Mouse (Mus musculus) heart, postnatal 14 days (tissue): ENCODE measurements around the gene Speer4f1. TPM values are rescaled to one million over a fixed set of nuclear protein-coding genes. Genes with fewer than 3 reads are reported as not detected.
"Not testable (repeated sequence)": the region's sequence is repeated elsewhere in the genome, so short reads cannot be mapped to it uniquely, and the experiment has no call there.

Source experiments
- DNase-seq, 2 experiments: peaks; one replicate each; pipeline ENCODE4 v3.0.0; 2021 to 2022
- intact Hi-C: fragments of 180-260 bp; cut with DNase I; formaldehyde crosslinking; loops from one replicate; pipeline ENCODE4 v1.15.1; 2025
- long read RNA-seq, 2 experiments: library from polyadenylated mRNA; stranded (forward); transcript quantifications; one replicate each; pipeline ENCODE4 v2.0.0; 2021
- total RNA-seq, 2 experiments: library from RNA; stranded (reverse); gene quantifications; 2 replicates each; pipeline ENCODE4 v1.2.3; 2021

Gene Speer4f1
- total RNA-seq, result not detected
- long read RNA-seq, experiment 1, result 0 reads
- long read RNA-seq, experiment 2, result 0 reads

DNA sequence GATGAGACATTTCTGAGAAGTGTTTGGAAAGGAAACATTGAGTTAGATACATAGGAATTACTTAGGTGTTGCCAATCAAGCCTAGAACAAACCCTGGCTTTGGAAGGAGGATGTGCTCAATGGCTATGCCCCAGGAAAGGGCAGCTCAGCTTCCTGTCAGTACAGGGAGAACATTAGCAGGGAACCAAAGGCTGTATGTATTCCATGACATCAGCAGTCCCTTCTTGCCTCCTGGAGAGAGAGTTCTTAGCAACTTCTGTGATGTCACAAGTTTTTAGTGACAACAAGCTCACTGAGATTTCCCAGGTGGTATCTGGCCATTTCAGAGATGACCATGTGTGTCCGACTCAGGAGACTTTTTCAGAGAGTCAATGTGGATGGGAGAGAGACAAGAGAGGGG, at the start of gene Speer4f1:
TSS of gene Speer4f1 (plus strand) at position 301 of the 400 bp plus-strand sequence.
- intact Hi-C loops, DNase-seq: not testable (repeated sequence)

DNA sequence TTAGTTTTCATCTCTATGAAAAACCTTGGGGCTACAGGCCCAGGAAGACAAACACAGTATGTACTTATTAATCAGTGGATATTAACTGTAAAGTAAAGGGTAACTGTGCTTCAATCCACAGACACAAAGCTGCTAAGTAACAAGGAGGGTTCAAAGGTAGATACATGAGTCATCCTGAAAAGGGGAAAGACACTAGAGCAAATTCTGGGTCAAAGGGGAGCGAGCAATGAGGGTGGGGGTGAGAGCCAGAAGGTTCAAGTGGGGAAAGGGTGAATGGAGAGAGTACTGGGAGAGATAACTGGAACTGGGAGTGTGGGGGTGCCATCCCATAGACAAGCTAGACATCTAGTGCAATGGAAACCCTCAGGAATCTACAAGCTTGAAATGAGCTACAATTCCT, 49.0 kb upstream of the Speer4f1 start:
- intact Hi-C loops, result no loop called here
- no peak for DNase-seq

- intact Hi-C loops, result no loop called here
- no peak for DNase-seq
These were observed 41.2 kb upstream of the Speer4f1 start for GRCm38 (mm10) chr5:17434721-17435120.

DNA sequence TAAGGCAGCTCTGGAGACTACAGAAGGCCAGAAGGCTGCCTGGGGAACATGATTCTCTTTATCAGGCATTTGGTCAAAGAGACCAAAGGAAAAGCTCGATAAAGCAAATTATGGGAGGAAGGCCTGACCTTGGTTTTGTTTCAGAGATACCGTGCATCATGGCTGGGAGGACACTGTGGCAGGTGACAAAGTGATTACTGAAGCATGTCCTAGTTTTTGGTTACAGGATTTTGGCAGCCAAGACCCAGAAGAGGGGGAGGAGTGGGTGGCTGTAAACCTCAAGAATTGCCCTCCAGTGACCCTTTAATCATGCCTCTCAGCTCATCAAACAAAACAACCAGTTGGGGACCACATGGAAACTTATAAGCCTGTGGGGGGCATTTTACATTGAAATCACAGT, 39.7 kb upstream of the Speer4f1 start:
- DNase-seq, result peak in 1 of 2 experiments; percentile 9
- intact Hi-C loops, result no loop called here

DNA sequence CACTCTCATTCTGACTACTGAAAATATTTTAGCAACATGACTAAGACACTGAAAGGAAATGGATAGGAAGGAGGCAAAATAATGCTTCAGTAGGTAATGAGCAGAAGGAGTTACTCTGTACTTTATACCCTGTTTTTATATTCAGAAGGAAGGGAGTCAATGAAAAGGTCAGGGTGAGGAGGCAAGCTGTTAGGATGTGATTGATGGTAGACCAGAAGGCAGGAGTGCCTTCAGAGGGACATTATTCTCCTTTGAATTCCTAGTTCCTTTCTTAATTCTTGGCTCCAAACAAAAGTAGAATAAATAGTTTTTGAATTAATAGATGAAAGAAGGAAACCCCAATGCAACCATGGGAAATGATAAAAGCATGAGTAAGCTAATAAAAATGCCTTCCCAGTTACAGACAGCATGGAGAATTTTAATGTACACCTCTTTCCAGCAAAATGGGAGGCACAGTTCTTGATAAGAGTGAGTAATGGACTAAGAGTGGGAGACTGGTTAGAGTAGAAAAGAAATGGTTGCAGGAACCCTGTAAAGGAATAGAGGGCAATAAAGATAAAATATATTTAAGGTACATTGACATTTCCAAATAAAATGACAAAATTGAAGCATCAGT, 36.3 kb upstream of the Speer4f1 start:
- intact Hi-C loops, result no loop called here
- DNase-seq, result no peak

DNA sequence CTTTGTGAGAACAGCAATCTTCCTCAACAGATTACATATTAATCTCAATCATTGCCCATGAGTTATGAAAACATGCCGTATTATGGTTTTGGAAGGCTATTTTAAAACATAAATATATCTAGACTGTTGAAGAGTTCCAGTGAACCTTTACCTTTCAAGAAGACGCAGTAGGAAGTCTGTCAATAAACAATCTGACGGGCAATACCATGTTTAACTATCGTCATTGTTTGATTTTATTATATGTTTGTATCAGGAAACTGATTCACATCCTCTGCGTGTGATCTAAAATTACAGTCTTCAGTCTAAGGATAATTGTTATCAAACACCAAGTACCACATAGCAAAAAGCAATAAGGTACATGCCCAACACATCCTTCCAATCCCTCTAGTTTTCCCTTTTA, 21.8 kb upstream of the Speer4f1 start:
- no peak for DNase-seq
- intact Hi-C loops, result no loop called here

GRCm38 (mm10) chr5:17454952-17455586, 20.8 kb upstream of the Speer4f1 start:
- intact Hi-C loops, result no loop called here
- DNase-seq, result no peak

DNA sequence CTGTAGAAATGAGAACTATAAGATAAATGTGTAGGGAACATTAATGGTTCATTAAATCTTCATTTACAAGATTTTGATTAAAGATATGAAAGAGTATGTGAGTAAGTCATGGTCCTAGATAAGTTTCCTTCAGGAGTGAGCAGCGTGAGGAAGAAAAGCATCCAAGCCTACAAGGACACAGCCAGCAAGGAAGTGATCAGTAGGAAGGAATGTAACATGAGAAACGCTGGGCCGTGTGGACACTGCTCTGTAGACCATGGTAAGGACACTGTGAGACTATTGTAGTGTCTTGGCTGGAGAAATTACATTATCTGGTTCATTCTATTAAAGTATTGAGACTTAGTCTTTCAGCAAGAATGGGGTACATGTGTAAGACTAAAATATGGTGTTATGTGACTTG, 19.2 kb upstream of the Speer4f1 start:
- DNase-seq, result no peak
- intact Hi-C loops, result no loop called here

- intact Hi-C loops, result not testable (repeated sequence)
These were observed 7.8 kb upstream of the Speer4f1 start for GRCm38 (mm10) chr5:17468120-17468519.

GRCm38 (mm10) chr5:17476476-17476875, 578 bp downstream of the Speer4f1 start:
- no peak for DNase-seq
- intact Hi-C loops, result no loop called here

More at GRCm38 (mm10) chr5:17468120-17468519, 7.8 kb upstream of the Speer4f1 start:
- DNase-seq, result not testable (repeated sequence)

- intact Hi-C loops, result no loop called here
- DNase-seq, result no peak
These were observed 14.0 kb downstream of the Speer4f1 start for GRCm38 (mm10) chr5:17489894-17490293.

DNA sequence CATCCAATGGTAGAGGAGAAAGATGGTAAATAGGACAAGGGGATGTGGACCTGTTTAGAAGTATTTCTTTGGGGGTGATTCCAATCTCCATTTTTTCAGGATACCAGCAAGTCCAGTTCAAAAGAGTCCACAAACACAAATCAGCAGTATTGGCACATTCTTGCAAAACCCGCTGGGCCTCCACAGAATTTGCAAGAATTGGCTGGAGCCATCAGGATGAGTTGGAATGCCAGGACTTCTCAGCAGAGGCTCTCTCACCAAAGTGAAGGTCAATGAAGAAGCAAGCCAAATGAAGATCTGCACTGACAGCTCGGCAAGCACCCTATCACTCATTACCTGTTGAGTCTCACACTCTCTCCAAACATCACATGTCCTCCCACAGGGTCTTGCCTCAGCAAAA, 19.7 kb downstream of the Speer4f1 start:
- intact Hi-C loops, result no loop called here
- DNase-seq, result no peak

DNA sequence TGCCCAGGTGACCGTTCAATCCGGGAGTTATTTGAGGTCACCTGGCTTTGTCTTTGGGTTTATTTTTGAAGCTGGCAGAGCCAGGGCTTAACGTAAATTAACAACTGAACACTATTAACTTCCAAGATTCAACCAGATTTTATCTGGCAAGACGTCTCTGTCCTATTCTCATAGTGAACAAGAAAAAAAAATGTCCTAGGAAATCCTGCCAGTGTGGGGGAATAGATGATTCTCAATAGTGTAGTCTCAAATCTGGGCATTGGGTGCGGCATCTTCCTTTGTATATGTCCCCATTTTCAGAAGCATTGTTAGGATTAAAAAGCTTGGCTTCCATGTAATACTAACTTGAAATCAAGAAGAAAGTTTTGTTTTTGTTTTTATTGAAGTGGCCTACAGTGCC, 20.8 kb downstream of the Speer4f1 start:
- no peak for DNase-seq
- intact Hi-C loops, result no loop called here

DNA sequence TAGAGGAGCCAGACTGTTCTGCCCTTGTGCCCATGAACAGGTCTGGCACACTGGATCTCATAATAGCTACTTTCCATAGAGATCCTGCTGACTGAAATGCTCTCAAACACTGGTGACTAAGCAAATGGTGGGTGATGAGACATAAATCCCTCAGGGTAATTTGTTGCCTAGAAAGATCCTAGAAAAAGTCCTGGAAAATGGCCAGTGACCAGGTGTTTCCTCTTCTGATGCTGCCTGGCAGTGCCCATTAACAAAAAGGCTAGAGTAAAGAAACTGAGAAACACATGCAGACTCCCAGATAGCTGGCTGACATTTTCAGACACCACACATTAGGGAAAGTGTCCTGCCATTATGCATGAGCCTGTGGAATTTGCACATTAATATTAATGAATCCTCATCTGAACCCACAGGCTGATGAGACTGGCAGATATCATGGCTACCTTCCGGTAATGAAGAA, 24.0 kb downstream of the Speer4f1 start:
- DNase-seq, result no peak
- intact Hi-C loops, result no loop called here

- no peak for DNase-seq
- intact Hi-C loops, result no loop called here
These were observed 25.0 kb downstream of the Speer4f1 start for GRCm38 (mm10) chr5:17500866-17501265.

GRCm38 (mm10) chr5:17505540-17505939, 29.6 kb downstream of the Speer4f1 start:
- DNase-seq, result no peak
- intact Hi-C loops, result no loop called here

DNA sequence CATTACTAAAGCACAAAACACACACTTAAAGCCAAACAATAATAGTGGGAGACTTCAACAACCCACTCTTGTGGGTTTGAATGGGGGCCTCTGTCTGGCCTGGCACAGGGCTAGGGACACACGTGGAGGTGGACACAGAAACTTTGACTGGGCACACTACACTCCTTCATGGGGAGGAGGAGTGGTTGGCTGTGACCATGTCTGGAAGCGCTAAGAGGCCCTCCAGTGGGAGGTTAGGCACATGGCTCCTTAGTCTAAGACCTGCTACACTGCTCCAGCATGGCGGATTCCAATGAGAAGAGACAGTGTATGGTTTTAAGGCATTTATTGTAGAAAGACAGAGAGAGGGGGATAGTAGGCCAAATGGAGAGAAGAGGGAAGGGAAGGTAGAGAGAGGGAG, 32.1 kb downstream of the Speer4f1 start:
- intact Hi-C loops, result no loop called here
- no peak for DNase-seq

Other genes starting within 250 kb of the Speer4f1 start
- gene Speer4f2, start 102.9 kb upstream of the Speer4f1 start, total RNA-seq, result not detected
- gene Sema3c, start 98.2 kb downstream of the Speer4f1 start, total RNA-seq, result 10 to 100 TPM; 22.8 to 25.5 TPM